Mouse (Mus musculus) myocyte (in vitro differentiated cells): ENCODE data around the gene Nmrk2. TPM values are rescaled to one million over a fixed set of nuclear protein-coding genes. Genes with fewer than 3 reads are reported as not detected.

Experiments
- H3K27me3 ChIP-seq: one replicate; pipeline ENCODE4 v1.6.1; 2011; ENCODE audit not compliant: control insufficient read depth, insufficient read depth, insufficient read length
- H3K36me3 ChIP-seq: one replicate; pipeline ENCODE4 v1.6.1; 2011; ENCODE audit not compliant: control insufficient read depth, insufficient read depth
- H3K4me2 ChIP-seq: one replicate; pipeline ENCODE4 v1.6.1; 2011; ENCODE audit warnings: low read depth, control low read depth
- H3K4me3 ChIP-seq: one replicate; pipeline ENCODE4 v1.5.1; 2011; ENCODE audit warnings: mild to moderate bottlenecking, control low read depth, moderate library complexity
- H3K79me2 ChIP-seq: one replicate; pipeline ENCODE4 v1.6.1; 2011; ENCODE audit not compliant: control insufficient read depth, insufficient read depth
- H3ac ChIP-seq: one replicate; pipeline ENCODE4 v1.6.1; 2011; ENCODE audit not compliant: control insufficient read depth, insufficient read length
- CEBPB ChIP-seq: IDR thresholded peaks from 2 replicates; pipeline ENCODE4 v1.6.1; 2011; ENCODE audit warnings: mild to moderate bottlenecking, moderate library complexity; ENCODE audit not compliant: poor library complexity, insufficient read depth, severe bottlenecking
- E2F4 ChIP-seq: IDR thresholded peaks from one replicate; pipeline ENCODE4 v1.6.1; 2011; ENCODE audit warnings: mild to moderate bottlenecking, control low read depth, moderate library complexity; ENCODE audit not compliant: insufficient read depth
- MAX ChIP-seq: IDR thresholded peaks from one replicate; pipeline ENCODE4 v1.6.1; 2011; ENCODE audit warnings: low read depth, mild to moderate bottlenecking, control low read depth
- MYOD1 ChIP-seq, 3 experiments: IDR thresholded peaks; one replicate each; pipeline ENCODE4 v1.6.1; 2011; ENCODE audit warnings: control low read depth in 2 of 3, low read depth in 2 of 3, mild to moderate bottlenecking in 2 of 3, moderate library complexity in 1 of 3; ENCODE audit not compliant: insufficient read length in 2 of 3, control insufficient read depth in 1 of 3
- MYOG ChIP-seq, 3 experiments: IDR thresholded peaks; one replicate each; pipeline ENCODE4 v1.6.1; 2011; ENCODE audit warnings: control low read depth in 2 of 3, low read depth in 2 of 3, mild to moderate bottlenecking in 2 of 3; ENCODE audit not compliant: insufficient read length in 2 of 3, control insufficient read depth in 1 of 3, insufficient read depth in 1 of 3
- POLR2A ChIP-seq: IDR thresholded peaks from one replicate; pipeline ENCODE4 v1.6.1; 2011; ENCODE audit warnings: low read depth, mild to moderate bottlenecking, control low read depth, moderate library complexity; ENCODE audit not compliant: insufficient read length
- POLR2AphosphoS2 ChIP-seq: IDR thresholded peaks from one replicate; pipeline ENCODE4 v1.6.1; 2011; ENCODE audit warnings: low read depth, control low read depth; ENCODE audit not compliant: insufficient read length
- REST ChIP-seq: IDR thresholded peaks from one replicate; pipeline ENCODE4 v1.6.1; 2011; ENCODE audit warnings: mild to moderate bottlenecking, control low read depth, moderate library complexity; ENCODE audit not compliant: insufficient read depth, insufficient read length
- SRF ChIP-seq: IDR thresholded peaks from one replicate; pipeline ENCODE4 v1.6.1; 2011; ENCODE audit warnings: low read depth; ENCODE audit not compliant: control insufficient read depth, insufficient read length
- TCF12 ChIP-seq: IDR thresholded peaks from one replicate; pipeline ENCODE4 v1.6.1; 2011; ENCODE audit warnings: mild to moderate bottlenecking, control low read depth; ENCODE audit not compliant: poor library complexity, insufficient read depth, severe bottlenecking
- TCF3 ChIP-seq: IDR thresholded peaks from one replicate; pipeline ENCODE4 v1.6.1; 2011; ENCODE audit warnings: low read depth, control low read depth; ENCODE audit not compliant: insufficient read length
- USF1 ChIP-seq: IDR thresholded peaks from one replicate; pipeline ENCODE4 v1.6.1; 2011; ENCODE audit warnings: low read depth, mild to moderate bottlenecking, control low read depth, moderate library complexity
- polyA plus RNA-seq: library from polyadenylated mRNA; unstranded; fragments of >200 nt; fragmentation: generic; extraction: Trizol; gene quantifications from one replicate; pipeline ENCODE4 v1.2.1, GENCODE M21; 2012; ENCODE audit warnings: missing spikeins

Nmrk2 gene
- polyA plus RNA-seq, 1 experiment, result 52.3 TPM

GRCm38 (mm10) chr10:81234206-81234605, 32.4 kb upstream of the Nmrk2 start:
- no peaks in the 10 kb centered on the region for H3K79me2 ChIP-seq
- no peak overlapping the region for H3K4me3 ChIP-seq
- peaks cover 4% of the 10 kb centered on the region for H3K27me3 ChIP-seq
- TF ChIP-seq E2F4, result no peak
- no peak for TF ChIP-seq SRF
- TF ChIP-seq USF1, result no peak
- no peak for TF ChIP-seq POLR2AphosphoS2
- no peak for TF ChIP-seq MYOD1 (IDR thresholded peaks at IDR 0.05; ENCODE audit: control insufficient read depth in 1 of 3, insufficient read length in 2 of 3, low read depth in 2 of 3)
- TF ChIP-seq MAX, result no peak
- TF ChIP-seq CEBPB, result no peak
- no peak for TF ChIP-seq REST
- no peak for TF ChIP-seq TCF3
- no peak for TF ChIP-seq POLR2A
- TF ChIP-seq TCF12, result no peak
- no peak for TF ChIP-seq MYOG (IDR thresholded peaks at IDR 0.05; ENCODE audit: control insufficient read depth in 1 of 3, insufficient read depth in 1 of 3, insufficient read length in 2 of 3, low read depth in 2 of 3)
- H3ac ChIP-seq, result no peak overlapping the region
- H3K36me3 ChIP-seq, result no peaks in the 10 kb centered on the region
- peak overlapping the region; percentile 74 for H3K4me2 ChIP-seq

- peak overlapping the region; percentile 8 for H3ac ChIP-seq
- peak overlapping the region; percentile 74 for H3K4me2 ChIP-seq
- H3K79me2 ChIP-seq, result no peaks in the 10 kb centered on the region
- H3K36me3 ChIP-seq, result no peaks in the 10 kb centered on the region
- no peak for TF ChIP-seq REST
- no peak for TF ChIP-seq SRF
- TF ChIP-seq MYOG (IDR thresholded peaks at IDR 0.05; ENCODE audit: control insufficient read depth in 1 of 3, insufficient read depth in 1 of 3, insufficient read length in 2 of 3, low read depth in 2 of 3), result no peak
- no peak for TF ChIP-seq TCF12
- no peak for TF ChIP-seq USF1
- no peak for TF ChIP-seq POLR2AphosphoS2
- no peak for TF ChIP-seq MAX
- no peak for TF ChIP-seq MYOD1 (IDR thresholded peaks at IDR 0.05; ENCODE audit: control insufficient read depth in 1 of 3, insufficient read length in 2 of 3, low read depth in 2 of 3)
- TF ChIP-seq E2F4, result no peak
- no peak for TF ChIP-seq POLR2A
- no peak for TF ChIP-seq CEBPB
- no peak for TF ChIP-seq TCF3
- H3K4me3 ChIP-seq, result peak overlapping the region; percentile 41
- H3K27me3 ChIP-seq, result peaks cover 6% of the 10 kb centered on the region
Observed at GRCm38 (mm10) chr10:81233226-81233585, 31.4 kb upstream of the Nmrk2 start.

GRCm38 (mm10) chr10:81232580-81233225, 30.9 kb upstream of the Nmrk2 start, which contains the start of gene Zfr2:
Zfr2 (plus strand) TSS chr10:81233155.
- peaks cover 6% of the 10 kb centered on the region for H3K27me3 ChIP-seq
- no peaks in the 10 kb centered on the region for H3K36me3 ChIP-seq
- peak within 1 kb of the TSS; percentile 8 for H3ac ChIP-seq
- no peaks in the 10 kb centered on the region for H3K79me2 ChIP-seq
- H3K4me2 ChIP-seq, result peak within 1 kb of the TSS; percentile 74
- H3K4me3 ChIP-seq, result peak within 1 kb of the TSS; percentile 41
- TF ChIP-seq CEBPB (no peak), TCF3 (no peak), MAX (no peak), POLR2A (peak; percentile 89), MYOD1 (IDR thresholded peaks at IDR 0.05; ENCODE audit: control insufficient read depth in 1 of 3, insufficient read length in 2 of 3, low read depth in 2 of 3) (no peak), POLR2AphosphoS2 (peak; percentile 82), SRF (no peak), E2F4 (no peak), TCF12 (no peak), MYOG (IDR thresholded peaks at IDR 0.05; ENCODE audit: control insufficient read depth in 1 of 3, insufficient read depth in 1 of 3, insufficient read length in 2 of 3, low read depth in 2 of 3) (no peak), USF1 (peak; percentile 25)

- Histone ChIP-seq H3K36me3 (no peaks in the 10 kb centered on the region), H3K27me3 (peaks cover 6% of the 10 kb centered on the region), H3K4me3 (no peak overlapping the region), H3K79me2 (no peaks in the 10 kb centered on the region), H3ac (no peak overlapping the region), H3K4me2 (no peak overlapping the region)
- TF ChIP-seq TCF12 (no peak), TCF3 (no peak), POLR2AphosphoS2 (no peak), USF1 (no peak), MYOD1 (IDR thresholded peaks at IDR 0.05; ENCODE audit: control insufficient read depth in 1 of 3, insufficient read length in 2 of 3, low read depth in 2 of 3) (no peak), MAX (no peak)
Observed at GRCm38 (mm10) chr10:81231436-81231835, 29.6 kb upstream of the Nmrk2 start.
